Mouse (Mus musculus) heart, adult 9 months (tissue): ENCODE results near the gene Gtpbp8.

ENCODE experiments used
- DNase-seq, 2 experiments: peaks; one replicate each; pipeline ENCODE4 v3.0.0; 2022; ENCODE audit warnings: low spot score in 2 of 2

Gtpbp8 gene

GRCm38 (mm10) chr16:44690501-44690900, 55.7 kb downstream of the Gtpbp8 start:
- no peak for DNase-seq

DNA sequence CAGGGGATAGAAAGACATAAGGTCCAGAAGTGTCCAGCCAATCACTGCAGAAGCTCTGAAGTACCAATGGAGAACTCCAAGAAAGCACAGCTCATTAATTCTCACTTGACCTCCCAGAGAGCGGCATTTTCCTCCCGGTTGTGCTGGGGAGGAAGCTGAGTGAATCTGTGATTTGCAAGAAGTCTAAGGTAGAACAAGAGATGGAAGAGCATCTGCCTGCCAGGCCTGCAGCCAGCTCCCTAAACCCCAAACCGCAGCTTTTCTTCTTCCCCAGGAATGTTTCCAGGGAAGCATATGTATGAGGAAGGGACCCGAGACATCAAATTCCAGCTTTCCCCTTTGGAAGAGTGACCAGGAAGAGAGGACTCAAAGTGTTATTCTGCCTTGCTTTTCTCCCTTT, 57.7 kb downstream of the Gtpbp8 start:
- no peak for DNase-seq

- DNase-seq: no peak
These were observed 58.3 kb downstream of the Gtpbp8 start for GRCm38 (mm10) chr16:44687719-44688420.

DNA sequence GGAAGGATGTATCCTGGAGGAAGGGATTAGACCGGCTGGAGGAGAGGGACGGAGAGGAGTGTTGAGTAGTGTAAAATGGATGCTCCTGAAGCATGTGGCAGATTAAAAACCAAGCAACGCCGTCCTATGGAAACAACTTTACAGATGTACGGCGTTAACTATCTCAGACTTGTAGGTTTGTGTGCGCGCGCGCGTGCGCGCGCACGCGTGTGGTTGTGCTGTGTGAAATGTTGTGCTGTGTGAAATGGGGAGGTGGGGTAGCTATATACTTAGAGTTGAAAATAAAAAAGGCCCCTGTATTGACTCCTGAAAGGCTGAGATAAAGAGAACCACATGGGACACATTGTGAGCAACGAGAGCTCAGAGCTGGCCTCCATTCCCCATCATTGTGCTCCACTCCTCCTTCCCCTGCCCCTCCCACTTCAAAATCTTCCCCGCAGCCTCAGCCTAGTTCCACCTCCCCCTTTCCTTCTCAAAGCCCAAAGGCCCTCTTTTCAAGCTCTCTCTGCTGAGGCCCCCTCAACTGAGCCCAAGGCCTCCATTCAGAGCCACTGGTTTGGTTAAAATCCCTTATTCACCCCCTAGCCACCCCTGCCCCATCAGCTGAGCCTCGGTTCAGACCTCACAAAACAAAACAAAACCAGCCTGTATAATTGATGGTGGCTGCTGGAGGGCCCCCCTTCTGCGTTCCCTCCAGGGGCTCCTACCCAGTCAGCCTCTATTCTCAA, 59.0 kb downstream of the Gtpbp8 start:
- no peak for DNase-seq
